Mouse (Mus musculus) spleen, embryonic (tissue): ENCODE measurements around the gene A530084C06Rik.

Experiments
- CTCF ChIA-PET: fragments of 350-600 bp; sonication (Branson Sonifier 250); formaldehyde crosslinking; loops from one replicate; lab custom pipeline; 2022; lab: Charles Lee

The A530084C06Rik gene

DNA sequence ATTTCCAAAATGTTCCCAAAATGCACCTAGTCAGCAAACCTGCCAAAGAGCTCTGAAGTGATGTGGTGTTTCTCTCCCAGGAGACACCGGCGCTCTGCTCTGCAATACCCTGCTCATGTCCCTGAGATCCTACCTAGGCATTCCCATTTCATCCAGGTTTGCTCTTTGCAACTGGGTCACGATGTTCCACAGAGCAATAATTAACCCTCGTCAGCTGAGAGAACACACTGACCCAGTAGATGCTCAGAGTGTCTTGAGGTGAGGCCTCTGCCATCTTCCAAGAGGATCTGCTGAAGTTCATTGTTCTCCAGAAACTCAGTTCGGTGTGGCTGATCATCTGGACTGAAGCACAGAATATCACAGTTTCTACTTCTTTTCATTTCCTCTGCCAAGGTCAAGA is 16.1 kb downstream of the A530084C06Rik start:
- CTCF ChIA-PET, result no interaction called here

DNA sequence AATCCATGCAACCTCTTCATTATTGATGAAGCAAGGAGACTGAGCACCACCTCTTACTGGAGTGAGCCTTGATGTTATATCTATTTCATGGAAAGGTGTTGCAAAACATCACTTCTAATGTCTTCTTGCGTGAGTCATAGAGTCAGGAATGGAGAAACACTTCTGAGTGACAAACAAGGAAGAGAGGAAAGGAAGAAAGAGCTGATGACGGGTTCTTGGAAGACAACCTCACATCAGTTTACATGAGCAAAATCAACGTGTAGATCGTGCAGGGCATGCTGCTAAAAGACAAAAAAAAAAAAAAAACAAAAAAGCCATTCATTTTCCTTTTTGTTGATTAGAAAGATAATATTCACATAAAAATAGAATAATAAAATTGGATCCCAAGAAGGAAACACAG is 24.4 kb downstream of the A530084C06Rik start:
- CTCF ChIA-PET, result no interaction called here

DNA sequence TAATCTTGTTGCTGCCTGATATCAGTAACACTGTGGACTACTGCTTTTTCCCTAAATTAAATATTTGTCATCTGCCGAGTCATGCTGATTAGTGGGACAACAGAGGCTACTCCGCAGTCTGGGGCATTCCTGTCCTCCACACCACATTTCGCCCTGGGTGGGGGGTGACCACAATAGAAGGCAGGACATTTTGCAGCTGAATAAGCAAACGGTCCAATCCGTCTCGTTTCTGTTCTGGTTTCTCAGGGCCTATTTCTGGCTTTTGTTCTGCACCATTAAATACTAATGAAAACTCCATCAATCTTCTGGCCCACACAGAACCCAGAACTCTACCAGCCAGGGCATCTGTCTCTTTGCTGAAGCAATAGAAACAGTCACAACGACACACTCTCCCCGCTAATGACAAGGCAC is 27.5 kb downstream of the A530084C06Rik start:
- CTCF ChIA-PET, result no interaction called here

GRCm38 (mm10) chr13:31531186-31531585 is 27.9 kb downstream of the A530084C06Rik start:
- CTCF ChIA-PET, result no interaction called here

- CTCF ChIA-PET, result no interaction called here
These were observed 34.2 kb downstream of the A530084C06Rik start for GRCm38 (mm10) chr13:31524976-31525375.

DNA sequence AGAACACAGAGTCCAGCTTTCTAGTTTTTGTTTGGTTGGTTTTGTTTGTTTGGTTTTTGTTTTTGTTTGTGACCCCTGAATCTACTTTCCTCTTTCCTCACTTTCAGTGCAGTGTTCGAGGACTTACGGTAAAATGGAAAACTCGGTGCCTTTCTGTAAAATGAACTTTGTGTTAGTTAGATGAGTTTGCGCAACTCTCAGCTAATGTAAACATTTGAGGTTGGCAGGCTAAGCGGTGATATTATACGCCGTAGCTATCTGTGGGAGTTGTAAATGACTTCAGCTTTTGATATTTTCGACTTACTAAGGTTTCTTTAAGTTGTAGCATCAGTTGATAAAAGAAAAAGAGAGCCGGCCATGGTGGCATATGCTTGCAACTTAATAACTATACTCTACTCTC is 40.2 kb downstream of the A530084C06Rik start:
- CTCF ChIA-PET, result no interaction called here

DNA sequence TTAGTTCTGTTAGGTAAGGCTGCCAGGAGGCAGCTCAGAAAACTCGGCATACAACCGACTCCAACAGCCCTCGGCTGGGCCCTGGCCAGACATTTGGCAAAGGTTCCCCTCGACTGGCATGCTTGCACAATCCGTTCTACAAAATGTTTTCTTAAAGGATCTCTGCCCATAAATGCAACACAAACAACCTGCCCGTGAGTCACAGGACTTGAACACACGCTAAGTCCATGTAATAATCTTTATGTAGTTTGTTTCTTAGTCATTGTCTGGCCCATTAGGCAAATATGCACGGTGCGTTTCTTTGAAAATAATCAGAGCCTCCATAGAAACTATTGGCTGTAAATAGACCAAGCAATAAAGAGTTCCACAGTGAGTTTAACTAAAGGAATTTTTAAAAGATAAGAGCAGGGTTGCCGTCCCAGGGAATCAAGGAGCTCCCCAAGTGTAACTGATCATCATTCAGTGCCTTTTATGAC is 40.7 kb downstream of the A530084C06Rik start:
- CTCF ChIA-PET, result no interaction called here

DNA sequence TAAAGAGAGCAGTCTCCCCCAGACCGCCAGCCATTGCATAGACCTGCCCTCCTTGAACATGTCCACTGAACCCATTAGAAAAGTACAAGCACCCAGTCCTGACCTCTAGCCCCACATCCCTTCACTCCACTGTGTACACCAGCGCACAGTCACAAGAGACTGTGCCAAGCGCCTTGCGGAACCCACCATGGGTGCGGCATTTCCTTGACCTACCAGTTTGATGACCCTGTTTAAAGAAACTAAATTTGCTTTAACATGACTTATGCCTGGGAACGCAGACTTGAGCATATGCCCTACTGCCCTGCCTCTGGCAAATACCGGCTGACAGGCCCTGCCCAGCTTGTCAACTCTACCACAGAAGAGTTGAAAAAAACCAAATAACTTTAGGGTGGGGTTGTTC is 43.9 kb downstream of the A530084C06Rik start:
- CTCF ChIA-PET, result no interaction called here

DNA sequence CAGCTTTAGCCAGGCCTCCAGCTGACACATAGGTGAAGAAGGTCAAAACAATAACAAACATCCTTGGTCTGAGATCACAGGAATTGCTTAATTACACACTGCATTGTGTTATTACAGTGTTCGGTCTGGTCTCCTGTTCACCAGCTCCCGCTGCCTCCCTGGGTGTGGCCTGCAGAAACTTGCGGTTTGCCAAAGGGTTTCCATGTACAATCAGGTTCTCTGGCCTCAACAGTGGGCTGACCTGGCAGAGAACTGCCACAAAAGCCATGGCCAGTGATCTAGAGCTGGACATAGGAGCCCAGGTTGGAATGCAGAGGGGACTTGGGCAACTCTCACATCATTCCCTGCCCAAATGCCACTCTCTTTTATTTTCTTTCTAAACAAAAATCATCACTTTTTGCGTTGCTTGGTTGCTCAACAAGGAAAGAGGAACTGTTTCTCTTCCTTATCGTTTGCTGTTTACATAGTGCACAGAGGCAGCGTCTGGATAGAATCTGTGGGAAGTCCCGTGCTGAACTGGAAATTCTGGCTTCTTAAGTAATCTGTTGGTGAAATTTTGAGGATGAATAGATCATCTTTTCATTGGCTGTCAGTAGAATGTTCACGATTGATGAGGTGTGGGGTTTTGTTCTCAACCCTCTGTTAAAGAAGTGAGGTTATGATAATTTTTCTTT is 52.5 kb downstream of the A530084C06Rik start:
- CTCF ChIA-PET, result no interaction called here
